Mouse (Mus musculus): ENCODE measurements around the gene Olfm1. TPM values are rescaled to one million over a fixed set of nuclear protein-coding genes. Genes with fewer than 3 reads are reported as not detected.

The Olfm1 gene
- total RNA-seq, 2 experiments from 2014 or later: 7.1 to 9.5 TPM

GRCm38 (mm10) chr2:28226971-28227370, 34.2 kb downstream of the Olfm1 start:
- intact Hi-C loops (cut with DNase I): no loop called here
- DNase-seq: no peak

GRCm38 (mm10) chr2:28227589-28228191, 34.9 kb downstream of the Olfm1 start:
- intact Hi-C loops (cut with DNase I): no loop called here
- DNase-seq: no peak

GRCm38 (mm10) chr2:28228364-28228763, 35.6 kb downstream of the Olfm1 start:
- no peak for DNase-seq
- intact Hi-C loops (cut with DNase I): no loop called here

GRCm38 (mm10) chr2:28235129-28235528, 42.3 kb downstream of the Olfm1 start:
- no peak for DNase-seq
- intact Hi-C loops (cut with DNase I): no loop called here

GRCm38 (mm10) chr2:28236447-28236846, 43.7 kb downstream of the Olfm1 start:
- DNase-seq: no peak
- intact Hi-C loops (cut with DNase I): no loop called here

- no peak for DNase-seq
- intact Hi-C loops (cut with DNase I): no loop called here
These were observed 46.8 kb downstream of the Olfm1 start for GRCm38 (mm10) chr2:28239616-28240015.

GRCm38 (mm10) chr2:28240920-28241319, 48.1 kb downstream of the Olfm1 start:
- intact Hi-C loops (cut with DNase I): no loop called here
- DNase-seq: no peak

- intact Hi-C loops (cut with DNase I): no loop called here
- no peak for DNase-seq
These were observed 48.9 kb downstream of the Olfm1 start for GRCm38 (mm10) chr2:28241520-28242221.

GRCm38 (mm10) chr2:28242222-28242543, 49.4 kb downstream of the Olfm1 start:
- intact Hi-C loops (cut with DNase I): no loop called here
- no peak for DNase-seq

GRCm38 (mm10) chr2:28244667-28245395, 52.0 kb downstream of the Olfm1 start:
- peak in 1 of 2 experiments; percentile 2 for DNase-seq
- intact Hi-C loops (cut with DNase I): no loop called here

GRCm38 (mm10) chr2:28246110-28246653, 53.4 kb downstream of the Olfm1 start:
- no peak for DNase-seq
- intact Hi-C loops (cut with DNase I): no loop called here

GRCm38 (mm10) chr2:28247098-28247497, 54.3 kb downstream of the Olfm1 start:
- intact Hi-C loops (cut with DNase I): no loop called here
- DNase-seq: no peak

GRCm38 (mm10) chr2:28252554-28252953, 59.8 kb downstream of the Olfm1 start:
- intact Hi-C loops (cut with DNase I): no loop called here
- no peak for DNase-seq

GRCm38 (mm10) chr2:28256029-28256428, 63.2 kb downstream of the Olfm1 start:
- no peak for DNase-seq
- intact Hi-C loops (cut with DNase I): no loop called here

GRCm38 (mm10) chr2:28261438-28261837, 68.6 kb downstream of the Olfm1 start:
- no peak for DNase-seq
- intact Hi-C loops (cut with DNase I): no loop called here

- intact Hi-C loops (cut with DNase I): no loop called here
- no peak for DNase-seq
These were observed 75.0 kb downstream of the Olfm1 start for GRCm38 (mm10) chr2:28267776-28268275.

- intact Hi-C loops (cut with DNase I): no loop called here
- peak in 1 of 2 experiments; percentile 13 for DNase-seq
These were observed 77.8 kb downstream of the Olfm1 start for GRCm38 (mm10) chr2:28270561-28270960.

- DNase-seq: no peak
- intact Hi-C loops (cut with DNase I): no loop called here
These were observed 79.6 kb downstream of the Olfm1 start for GRCm38 (mm10) chr2:28272218-28272965.

GRCm38 (mm10) chr2:28274006-28274405, 81.2 kb downstream of the Olfm1 start:
- no peak for DNase-seq
- intact Hi-C loops (cut with DNase I): no loop called here

- no peak for DNase-seq
- intact Hi-C loops (cut with DNase I): no loop called here
These were observed 82.6 kb downstream of the Olfm1 start for GRCm38 (mm10) chr2:28275345-28275744.

GRCm38 (mm10) chr2:28278150-28278549, 85.4 kb downstream of the Olfm1 start:
- intact Hi-C loops (cut with DNase I): loop anchor here (2.0 kb wide), 1 partner anchor 73 kb away; no protein-coding TSS in a partner anchor
- DNase-seq: peak; percentile 44 to 67

All from heart, postnatal 36 days (tissue).